Mouse (Mus musculus) ovary, postnatal 10 days (tissue): ENCODE data around the gene Skint11.
"Not testable (repeated sequence)": the region's sequence is repeated elsewhere in the genome, so short reads cannot be mapped to it uniquely, and the experiment has no call there.

Experiments used
- DNase-seq: peaks from one replicate; pipeline ENCODE4 v3.0.0; 2022; ENCODE audit warnings: low spot score

Gene Skint11

DNA sequence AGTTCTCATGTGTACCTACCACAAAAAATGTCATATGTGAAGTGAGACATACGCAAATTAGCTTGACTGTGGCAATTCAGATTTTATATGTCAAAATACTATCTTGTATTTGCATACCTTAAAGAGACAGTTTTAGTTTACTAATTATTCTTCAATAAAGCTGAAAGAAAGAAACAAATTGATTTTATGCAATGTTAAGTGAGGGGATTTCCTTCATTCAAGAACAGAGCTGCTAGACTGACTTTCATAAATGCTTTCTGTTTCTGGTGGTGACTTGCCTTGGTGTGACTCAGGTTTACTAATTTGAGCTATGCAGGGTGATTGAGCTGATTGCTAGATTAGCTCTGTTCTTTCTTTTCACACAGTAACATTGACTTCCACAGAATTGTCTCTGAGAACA, at the start of gene Skint11:
Gene Skint11 (plus strand): TSS at position 301 of the 400 bp plus-strand sequence.
- no peak for DNase-seq

DNA sequence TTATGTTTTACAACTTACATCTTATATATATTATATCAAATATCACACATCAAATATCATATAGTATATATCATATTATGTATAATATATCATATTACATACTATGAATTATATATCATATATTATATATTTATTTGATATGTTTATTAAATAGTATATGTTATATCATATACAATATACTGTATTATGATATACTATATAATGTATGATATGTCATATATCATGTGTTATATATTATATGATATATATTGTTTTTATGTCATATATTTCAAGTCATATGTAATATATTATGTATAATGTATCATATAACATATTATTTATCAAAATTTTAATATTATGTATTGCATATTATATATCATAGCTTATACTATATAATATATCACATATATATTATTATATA, 2.0 kb upstream of the Skint11 start:
- no peak for DNase-seq

DNA sequence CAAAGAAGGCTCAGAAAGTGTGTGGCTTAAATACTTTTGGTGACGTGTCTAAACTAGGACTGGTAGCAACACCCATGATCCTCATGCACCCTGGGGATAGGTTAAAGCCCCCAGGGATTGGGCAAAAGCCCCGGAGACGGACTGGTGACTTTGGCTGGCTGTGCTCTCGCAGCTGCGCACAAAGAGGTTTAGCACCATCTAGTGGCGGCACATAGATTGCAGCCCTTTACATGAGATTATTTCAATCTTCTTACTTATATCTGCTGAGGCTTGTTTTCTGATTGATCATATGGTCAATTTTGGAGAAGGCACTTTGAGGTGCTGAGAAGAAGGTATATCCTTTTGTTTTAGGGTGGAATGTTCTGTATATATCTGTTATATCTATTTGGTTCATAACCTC, 9.7 kb downstream of the Skint11 start:
- DNase-seq, result not testable (repeated sequence)

DNA sequence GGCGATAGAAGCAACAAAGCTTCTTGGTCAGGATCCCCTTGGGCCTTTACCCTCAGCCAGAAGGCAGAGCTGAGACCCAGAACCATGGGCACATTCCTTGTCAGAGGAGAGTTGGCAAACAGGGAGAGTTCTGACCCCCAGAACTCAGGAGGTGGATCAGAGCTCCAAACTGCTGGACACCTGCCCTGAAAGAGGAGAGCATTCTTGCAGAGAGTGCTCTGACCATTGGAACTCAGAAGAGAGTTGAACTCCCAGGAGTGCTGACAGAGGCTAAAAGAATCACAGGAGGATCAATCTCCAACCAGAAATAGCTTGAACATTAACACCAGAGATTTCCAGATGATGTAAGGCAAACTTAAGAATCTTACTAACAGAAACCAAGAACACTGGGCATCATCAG, 93.7 kb downstream of the Skint11 start:
- DNase-seq, result not testable (repeated sequence)
